Mouse (Mus musculus): ENCODE measurements at regions not wholly inside any gene's neighbourhood (a gene's known extent, or its start where the extent isn't known, plus 50 kb on each side); places are given as distances from the start of the nearest gene placed in this dataset.

DNA sequence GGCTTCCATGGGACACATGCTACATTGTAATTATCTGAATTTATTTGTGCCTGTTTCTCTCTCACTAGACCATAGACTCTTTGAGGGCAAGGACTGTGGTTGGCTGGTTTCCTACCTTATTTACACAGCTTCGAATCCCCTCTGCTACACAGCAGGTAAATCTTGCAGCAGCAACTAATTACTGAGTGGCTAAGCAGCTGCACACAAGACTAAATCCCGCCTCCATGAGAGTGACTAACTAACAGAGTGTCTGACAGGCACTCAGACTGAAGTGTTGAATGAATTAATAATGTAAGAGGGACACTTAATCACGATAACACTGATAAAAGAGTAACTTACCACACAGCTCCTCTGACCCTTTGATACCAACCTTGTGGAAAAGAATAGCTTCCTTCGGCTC lies 111.9 kb upstream of the Lrig1 start:
- no peak for DNase-seq

DNA sequence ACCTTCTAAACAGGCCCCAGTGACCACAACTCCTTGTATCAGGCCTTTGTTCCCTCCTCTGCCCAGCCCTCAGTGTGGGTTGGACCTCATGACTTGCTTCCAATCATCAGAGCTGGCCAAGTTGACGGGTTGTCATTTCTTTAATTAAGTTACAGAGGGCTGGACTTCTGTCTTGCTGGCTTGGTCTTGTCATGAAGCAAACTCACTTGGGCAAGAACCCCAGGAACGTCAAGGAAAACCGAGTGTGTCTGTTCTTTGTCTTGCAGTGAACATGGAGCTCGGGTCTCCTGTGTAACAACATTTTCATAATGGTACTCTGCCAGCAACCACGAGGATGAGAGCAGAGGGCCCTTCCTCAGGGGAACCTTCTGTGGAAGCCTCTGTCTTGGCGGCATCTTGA lies 107.3 kb upstream of the Lrig1 start:
- peak; percentile 20 for DNase-seq

DNA sequence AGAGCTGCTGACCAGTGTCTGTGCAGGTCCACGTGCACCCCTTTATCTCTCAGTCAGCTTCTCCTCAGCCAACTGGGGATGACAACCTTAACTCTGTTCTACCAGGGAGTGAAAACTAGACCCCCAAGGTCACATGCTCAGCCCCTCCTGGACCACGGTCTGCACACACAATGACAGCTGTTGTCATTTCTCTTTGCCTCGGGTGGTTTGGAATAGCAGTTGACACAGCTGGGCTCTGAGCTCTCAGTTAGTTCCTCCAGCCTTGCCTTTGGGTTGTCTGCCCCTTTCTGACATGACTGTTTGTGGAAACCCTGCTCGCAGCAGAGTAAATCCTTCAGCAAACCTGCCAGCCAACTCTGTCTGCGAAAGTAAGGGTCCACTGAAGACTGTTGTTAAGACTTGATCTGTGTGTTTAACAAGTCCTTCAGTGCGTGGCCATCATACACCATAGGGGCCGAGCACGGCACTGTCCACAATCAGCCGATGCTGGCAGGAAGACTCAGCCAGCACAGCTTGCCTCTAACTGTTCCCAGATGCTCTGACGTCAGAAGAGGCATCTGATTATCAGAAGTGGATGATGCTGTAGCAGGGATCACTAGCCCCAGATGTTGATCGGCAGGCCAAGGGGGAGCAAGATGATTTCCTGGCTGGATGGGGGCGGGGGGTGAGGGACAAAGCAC lies 106.7 kb upstream of the Lrig1 start:
- peak; percentile 23 for DNase-seq

DNA sequence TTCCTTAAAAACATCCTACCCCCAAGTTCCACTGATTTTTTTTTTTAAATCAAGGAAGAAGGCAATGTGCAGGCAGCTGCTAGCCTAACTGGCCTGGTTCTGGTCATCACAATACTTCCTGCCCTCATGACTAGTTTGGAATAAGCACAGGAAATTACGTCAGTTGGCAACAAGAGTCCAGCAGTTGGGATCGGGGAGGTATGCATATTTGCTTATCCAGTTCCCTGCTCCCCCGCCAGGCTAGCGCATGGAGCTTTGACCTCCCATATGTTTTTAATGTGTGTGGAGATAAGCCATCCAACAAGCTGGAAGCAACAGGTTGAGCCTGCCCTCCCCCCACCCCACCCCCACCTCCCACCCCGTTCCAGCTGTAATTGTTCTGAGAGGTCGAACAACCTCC lies 105.7 kb upstream of the Lrig1 start:
- DNase-seq = peak; percentile 64

DNA sequence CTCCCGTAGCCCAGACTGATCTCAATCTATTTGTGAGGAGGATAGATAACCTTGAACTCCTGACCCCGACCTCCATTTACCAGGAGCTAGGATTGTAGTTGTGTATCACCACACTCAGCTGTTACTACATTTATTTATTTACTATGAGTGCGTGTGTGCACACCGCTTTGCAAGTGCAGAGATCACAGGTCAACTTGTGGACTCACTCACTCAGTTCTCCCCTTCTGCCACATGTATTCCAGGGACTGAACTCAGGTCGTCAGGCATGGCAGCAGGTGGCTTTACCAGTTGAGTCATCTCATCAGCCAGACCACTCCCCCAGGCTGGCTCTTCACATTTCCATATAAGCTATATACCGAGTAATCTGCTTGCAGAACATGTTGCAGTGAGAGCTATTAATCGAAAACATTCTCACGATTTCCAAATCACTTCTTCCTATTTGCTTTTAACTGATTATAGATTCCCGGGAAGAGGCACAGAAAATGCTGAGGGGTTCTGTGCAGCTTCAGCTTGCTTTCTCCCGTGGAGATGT lies 104.4 kb upstream of the Lrig1 start:
- no peak for DNase-seq

DNA sequence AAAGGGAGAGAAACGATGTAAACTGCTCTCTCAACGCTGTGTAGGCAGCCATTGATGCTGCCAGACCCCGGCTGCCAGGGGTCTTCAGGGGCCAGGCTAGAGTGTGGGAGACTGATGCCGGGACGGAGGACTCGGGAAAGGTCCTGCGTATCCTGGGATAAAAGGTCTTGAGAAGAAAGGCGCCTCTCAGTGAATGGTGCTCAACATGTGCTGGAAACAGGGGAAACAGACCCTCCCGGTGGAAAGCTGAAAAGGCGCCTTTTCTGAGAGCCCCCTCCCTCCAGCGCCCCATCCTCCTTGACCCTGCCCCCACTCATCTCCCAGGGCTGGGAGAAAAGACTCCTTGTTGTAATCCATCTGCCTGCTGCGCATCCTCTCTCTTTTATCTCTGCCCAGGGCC lies 101.1 kb upstream of the Lrig1 start:
- no peak for DNase-seq

DNA sequence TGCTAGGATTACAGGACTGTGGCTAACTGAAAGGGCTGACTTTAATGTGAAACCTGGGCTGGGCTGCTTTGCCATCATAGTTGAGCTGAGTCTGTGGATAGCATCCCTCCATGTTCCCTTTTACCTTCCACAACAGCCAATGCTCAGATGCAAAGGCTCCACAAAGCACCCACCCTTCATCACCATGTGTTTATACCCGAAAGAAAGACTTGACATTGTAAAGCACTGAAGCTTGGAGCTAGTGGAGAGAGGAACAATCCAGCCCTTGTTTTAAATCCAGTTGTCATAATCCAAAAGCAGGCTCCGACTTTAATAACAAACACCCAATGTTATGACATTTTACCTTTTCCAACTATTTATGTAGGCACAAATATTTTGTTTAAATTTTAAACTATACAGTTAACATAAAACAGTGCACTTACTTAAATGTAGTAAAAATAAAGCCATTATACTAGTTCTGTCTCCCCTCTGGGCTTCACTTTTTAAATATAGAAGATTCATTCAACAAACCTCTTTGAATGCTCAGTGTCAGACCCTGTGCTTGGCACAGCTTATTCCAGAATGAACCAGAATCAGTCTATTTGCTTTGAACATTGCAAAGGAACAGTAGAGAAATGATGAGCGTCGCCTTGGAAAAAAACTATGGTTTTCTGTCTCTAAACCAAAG lies 98.7 kb upstream of the Lrig1 start:
- DNase-seq = no peak

DNA sequence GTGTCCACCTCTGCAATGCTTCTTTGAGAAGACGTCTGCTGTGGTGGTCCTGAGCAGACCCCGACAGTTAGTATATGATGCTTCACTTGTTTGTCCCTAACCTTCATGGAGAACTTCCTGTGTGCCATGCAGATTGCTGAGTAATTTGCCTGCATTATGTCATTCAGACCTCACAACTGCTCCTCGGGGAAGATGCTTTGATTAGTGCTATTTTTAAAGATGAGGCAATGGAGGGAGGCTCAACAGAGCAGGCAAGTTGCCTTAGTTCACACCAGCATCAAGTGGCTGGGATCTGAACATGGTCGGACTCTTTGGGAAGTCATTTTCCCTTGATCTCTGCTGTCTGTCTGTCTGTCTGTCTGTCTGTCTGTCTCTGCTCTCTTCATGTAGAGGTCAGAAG lies 95.5 kb upstream of the Lrig1 start:
- DNase-seq = no peak

DNA sequence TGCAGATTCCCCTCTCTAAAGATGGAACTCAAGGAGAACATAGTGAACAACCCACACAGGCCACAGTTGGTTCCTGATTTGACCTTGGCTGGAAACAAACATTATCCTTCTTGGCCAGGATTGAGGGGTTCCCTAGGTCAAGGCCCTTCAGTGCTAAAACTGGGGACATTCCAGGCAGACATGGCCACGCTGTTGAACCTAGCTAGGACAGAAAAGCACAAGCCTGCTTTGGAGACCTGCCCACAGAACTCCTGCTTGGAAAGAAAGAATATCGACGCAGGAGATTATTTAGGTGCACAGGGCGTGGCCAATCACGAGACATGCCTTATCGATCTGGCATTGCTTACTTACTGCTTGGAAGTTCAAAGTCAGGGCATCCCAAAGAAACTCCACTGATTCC lies 93.6 kb upstream of the Lrig1 start:
- no peak for DNase-seq

DNA sequence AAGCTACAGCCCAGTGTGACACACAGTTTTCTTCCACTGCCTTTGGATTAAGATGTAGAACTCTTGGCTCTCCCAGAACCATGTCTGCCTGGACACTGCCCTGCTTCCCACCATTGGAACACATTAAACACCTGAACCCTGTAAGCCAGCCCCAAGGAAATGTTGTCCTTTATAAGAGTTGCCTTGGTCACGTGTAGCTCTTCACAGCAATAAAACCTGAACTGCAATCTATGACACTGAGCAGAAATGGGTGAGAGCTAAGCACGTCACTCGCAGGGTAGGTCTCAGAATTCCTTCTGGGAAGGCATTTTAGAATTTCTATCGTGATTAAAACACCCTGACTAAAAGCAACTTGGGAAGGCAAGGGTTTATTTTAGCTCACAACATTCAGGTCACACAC lies 92.4 kb upstream of the Lrig1 start:
- no peak for DNase-seq

DNA sequence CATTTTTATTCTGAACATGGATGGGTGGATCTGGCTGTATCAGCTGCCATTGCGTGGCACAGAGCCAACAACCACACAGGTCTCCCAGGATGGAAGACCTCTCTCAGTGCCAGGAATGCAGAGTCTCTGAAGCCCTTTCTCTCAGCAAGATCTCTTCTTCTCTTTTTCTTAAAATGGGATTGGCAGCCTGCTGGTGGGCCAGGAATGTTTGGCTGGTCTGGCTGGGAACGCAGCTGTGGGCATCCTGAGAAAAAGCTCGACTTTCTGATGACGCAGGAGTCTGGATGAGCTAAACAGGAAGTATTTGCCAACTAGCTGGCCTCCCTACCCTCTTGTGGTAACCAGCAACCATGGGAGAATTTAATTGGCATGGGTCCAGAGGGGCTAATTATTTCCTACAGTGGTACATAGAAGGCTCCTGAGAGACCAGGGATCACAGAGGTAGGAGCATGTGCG lies 89.4 kb upstream of the Lrig1 start:
- peak; percentile 25 for DNase-seq

DNA sequence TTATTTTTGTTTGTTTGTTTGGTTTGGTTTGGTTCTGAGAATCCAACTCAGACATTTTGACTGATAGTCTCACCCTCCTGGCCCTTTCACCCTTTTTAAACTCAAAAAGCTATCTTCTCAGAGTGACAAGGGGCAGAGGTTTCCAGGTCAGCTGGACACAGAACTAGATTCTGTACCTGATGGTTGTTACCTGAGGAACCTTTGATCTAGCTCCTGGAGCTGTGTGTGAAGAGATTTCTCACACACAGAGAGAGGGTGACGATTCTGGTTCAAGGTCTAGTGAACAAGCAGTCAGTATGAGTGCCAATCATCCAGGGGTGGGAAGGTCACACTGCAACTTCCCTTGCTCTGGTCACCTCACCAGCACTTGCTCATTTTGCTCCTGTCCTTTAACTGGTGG lies 83.5 kb upstream of the Lrig1 start:
- DNase-seq = no peak

DNA sequence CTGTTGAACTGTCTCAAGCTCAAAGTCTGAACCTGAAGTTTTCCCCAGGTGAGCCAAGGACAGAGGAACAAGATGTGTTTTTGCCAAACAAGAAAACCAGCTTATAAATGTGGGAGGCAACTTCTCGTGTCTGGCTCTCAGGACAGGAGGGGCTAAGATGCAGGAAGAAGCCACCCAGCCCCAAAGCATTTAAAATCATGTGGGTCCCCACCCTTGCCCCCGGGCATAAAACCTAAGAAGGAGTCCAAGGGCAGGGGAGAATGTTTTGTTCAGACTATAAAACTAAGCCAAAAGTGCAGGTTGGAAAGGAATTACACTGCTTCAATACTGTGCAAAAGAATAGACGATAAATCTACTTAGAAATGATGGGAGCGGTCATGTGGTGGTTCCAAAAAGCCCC lies 80.7 kb upstream of the Lrig1 start:
- no peak for DNase-seq

DNA sequence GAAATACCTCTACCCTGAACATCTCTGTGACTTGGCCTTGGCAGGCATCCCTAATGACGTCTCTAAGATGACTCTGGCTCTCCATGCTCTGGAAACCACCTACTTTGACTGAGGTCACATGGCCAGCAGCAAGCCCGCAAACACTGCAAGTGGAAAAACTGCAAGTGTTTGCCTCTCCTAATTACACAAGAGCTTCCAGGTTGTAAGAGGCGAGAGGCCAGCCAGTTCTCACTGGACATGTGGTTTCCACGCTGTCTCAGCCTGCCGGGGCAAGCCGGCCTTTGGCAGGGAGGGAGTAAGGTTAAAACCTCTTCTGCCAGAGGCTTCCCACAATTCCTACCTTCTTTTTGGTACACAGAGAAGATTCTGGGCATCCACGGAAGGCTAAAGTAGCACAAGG lies 79.9 kb upstream of the Lrig1 start:
- peak; percentile 60 for DNase-seq

DNA sequence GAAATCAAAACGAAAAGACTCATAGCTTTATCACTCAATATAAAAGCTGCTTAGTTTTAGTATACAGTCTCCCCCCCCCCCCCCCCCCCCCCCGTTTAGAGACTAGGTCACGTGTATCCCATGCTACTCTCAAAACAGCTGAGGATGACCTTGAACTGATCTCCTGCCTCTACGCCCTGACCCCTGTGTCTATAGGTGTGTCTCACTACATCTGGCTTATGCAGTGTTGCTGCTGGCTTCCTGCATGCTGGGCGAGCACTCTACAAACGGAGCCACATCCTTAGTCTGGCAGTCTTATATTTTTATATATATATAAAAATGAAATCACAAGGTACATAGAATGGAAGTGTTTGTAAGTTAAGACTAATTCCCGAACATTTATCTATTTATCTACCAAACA lies 79.3 kb upstream of the Lrig1 start:
- no peak for DNase-seq

DNA sequence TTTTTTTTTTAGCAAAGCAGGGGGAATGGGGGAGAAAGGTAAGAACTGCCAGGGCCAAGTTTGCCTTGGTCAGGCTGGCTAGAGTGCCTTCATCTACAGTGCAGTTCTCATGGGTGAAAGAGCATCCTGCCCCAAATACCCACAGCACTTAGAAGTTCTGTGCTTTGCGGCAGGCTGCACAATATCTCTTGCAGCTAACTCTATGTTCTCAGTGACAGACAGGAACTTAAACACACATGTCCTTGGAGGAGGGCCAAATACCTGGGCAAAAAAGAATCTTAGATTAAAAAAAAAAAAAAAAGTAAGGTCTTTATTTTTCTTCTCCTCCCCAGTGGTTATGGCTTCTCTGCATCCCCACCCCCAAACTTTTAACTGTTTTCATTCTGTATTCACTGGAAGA lies 78.8 kb upstream of the Lrig1 start:
- DNase-seq = no peak

DNA sequence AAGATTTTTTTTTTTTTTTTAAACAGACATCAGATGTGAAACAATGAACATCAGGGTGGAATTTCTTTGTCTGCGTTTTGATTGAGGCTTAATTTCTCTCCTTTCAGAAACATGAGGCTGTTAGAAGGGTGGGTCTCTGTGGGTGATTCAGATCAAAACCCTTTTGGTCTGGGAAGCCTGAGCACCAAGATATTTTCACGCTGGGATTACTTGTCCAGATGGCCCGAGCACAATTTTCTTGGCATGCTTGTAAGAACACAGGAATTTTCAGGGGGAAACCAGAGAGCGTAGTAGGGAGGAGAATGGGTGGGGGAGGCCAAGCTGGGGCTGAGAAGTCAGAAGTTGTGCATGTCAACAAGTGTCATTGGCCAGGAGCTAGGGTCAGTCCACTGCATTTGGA lies 76.6 kb upstream of the Lrig1 start:
- peak; percentile 20 for DNase-seq

DNA sequence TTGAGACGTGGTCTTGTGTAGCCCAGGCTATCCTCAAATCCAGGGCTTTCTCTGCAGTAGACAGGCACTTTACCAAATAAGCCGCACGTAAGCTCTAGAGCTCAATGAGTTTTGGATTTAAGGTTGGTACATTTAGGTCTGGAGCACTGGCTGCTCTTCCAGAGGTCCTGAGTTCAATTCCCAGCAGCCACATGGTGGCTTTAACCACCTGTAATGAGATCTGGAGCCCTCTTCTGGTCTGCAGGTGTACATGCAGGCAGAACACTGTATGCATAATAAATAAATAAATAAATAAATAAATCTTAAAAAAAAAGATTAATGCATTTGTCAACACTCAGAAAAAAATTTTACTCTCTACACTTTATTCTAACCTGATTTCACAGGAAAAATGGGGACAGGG lies 74.9 kb upstream of the Lrig1 start:
- no peak for DNase-seq

DNA sequence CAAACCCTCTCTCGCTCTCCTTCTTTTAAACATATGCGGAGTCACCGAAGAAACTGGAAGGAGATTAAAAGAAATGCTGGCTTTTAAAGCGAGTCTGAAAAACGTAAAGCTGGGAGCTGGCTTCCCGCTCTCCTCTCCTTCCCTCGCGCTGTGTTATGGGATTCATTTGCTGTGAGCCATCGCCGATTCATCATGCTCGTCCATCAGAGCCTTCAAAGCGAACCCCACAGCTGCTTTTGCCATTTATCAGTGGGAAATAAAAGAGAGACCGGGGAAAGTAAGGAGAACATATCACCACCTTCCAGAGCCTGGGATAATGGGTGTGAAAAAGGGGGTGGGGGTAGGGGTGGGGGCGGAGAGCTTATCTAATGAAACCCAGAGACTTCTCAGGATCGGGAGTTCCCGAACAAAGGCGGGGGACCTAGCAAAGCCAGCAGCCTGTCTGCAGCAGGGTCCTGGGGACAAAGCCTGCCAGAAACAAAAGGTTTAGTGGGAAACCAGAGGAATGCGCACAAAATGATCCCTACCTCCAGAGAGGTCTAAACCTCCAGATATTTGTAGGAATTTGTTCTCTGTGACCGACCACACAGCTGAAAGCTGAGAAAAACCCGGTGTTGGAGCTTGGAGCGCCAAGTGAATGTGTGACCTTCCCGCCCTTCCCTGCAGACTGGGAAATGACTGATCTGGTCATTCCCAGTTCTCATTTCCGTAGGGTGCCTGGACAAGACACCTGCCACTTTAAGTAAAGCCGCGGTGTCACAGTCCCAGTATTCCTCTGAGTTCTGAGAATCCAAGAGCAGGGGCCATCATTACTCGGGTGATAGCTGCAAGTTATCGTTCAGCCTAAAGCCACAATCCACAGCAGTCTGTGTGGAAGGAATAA lies 73.9 kb upstream of the Lrig1 start:
- DNase-seq = no peak

DNA sequence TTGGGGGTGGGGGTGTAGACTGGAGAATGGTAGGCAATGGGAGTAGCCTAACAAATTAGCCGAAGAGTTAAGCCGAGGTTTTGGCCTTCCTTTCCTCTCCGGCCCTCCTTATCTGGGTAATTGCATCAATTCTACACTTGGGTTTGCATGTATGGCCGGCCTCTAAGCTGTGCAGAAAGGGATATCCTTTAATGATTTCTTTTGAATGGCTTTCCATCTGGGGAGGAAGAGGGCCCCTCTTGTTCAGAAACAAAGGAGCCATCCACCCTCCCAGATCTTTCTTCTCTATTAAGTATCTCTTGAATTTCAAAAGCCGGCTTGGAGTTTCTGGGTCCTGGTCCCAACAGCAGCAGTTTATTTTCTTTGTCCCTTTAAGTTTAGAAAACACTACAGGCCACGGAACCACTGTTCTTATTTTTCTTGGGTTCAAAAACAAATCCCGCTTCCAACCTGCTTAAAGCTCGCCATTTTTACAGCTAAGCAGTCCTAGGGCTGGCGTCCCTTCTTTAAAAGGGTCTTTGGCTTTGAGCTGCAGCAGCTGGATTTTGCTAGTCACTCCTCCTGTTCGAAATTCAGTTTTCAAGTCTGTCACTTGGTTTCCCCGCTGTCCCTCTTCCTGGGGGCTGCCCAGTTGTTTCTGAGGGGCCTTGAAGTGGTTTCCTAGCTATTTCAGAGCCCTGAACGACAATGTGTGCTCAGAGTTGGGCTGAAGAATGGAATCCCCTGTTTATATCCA lies 73.1 kb upstream of the Lrig1 start:
- no peak for DNase-seq

DNA sequence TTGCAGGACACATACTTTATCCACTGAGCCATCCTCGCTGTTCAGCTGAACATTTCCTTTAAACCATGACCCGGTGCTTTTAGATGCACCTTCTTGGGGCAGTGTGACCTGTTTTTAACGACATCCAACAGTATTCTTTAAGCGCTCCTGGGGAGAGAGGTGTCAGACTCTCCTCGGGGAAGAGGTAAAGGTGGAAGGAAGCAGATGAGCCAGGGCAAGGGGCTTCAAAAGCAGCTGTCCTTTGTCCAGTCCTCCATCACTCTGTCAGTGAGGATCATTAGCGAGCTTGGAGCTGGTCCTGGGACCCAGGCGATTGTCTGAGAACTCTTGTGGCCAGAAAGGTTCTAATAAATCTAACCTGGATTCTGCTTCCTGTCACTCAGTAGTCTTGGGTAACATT lies 72.4 kb upstream of the Lrig1 start:
- DNase-seq = no peak

DNA sequence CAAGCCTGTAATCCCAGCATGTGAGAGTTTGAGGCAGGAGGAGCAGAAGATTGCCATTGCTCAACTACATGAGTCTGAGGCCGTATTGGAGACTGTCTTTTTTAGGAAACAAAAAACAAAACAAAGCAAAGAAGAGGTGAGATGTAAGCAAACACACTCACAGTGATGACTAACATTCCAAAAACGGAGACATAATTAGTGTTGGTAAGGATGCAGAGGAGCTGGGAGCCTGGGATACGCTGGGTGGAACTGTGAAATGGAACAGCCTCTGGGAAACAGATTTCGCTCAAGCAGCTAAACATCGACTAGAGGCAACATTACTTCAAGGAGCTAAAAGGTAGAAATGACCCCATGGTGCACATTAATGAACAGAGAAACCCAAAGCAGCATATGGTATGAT lies 68.3 kb upstream of the Lrig1 start:
- DNase-seq = no peak

DNA sequence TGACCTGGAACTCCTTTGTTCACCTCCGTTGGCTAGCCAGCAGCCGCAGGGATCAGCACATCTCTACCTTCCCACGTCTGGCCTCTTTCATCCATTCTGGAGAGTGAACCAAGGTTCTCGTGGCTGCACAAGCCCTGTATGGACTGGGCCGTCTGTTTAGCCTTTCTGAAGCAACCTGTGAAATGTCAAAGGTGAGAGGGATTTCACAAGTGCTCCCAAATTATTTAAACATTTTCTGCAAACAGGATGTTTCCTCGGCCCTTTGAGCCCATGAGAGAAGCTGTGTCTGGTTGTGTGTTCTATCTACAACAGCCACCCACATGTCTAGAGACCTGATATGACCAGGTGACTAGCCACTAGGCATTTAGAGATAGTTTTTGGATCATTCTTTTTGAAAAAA lies 65.8 kb upstream of the Lrig1 start:
- DNase-seq = no peak

Measured in heart, postnatal 4 days (tissue).